Mouse (Mus musculus): ENCODE data around the gene St6galnac6.

- no peak for TF ChIP-seq CTCF (IDR thresholded peaks at IDR 0.05; ENCODE audit: low read depth, low read length)
- TF ChIP-seq POLR2A (IDR thresholded peaks at IDR 0.05; ENCODE audit: borderline replicate concordance, low read depth, low read length), result no peak
These were observed 55.9 kb downstream of the St6galnac6 start for GRCm38 (mm10) chr2:32655394-32655744.
